In the genomic region with DNA sequence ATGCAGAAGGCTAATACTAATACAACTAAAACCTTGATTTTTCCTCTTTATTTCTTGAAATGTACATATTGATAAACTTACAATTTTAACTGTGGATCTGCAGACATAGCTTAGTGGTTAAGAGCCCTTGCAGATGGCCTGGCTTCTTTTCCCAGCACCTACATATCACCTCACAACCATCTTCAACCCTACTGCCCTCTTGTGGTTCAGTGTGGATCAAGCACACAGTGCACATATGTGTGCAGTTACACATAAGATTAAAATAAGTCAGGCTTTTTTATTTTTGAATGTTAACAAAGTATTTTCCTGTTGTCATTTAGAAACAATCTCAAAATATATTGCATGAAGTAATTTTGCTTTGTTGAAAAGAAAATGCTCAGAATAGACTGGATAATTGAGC, we compare ENCODE assay signal across 13 mouse cellular contexts.
A peak's percentile ranks its signal among the peaks of the same experiment; 100 is the strongest.
DNase-seq lines count a peak whose midpoint lies in the region; TF ChIP-seq lines count a peak whose summit lies in the region.
"Had no signal": no experiment of that assay in that cellular context is flagged by ENCODE, and none has a peak within 500 bp of the region (broad histone marks: within the 10 kb centered on the region; RNA-seq: fewer than 3 reads in every experiment).

No protein-coding gene starts in this region.

- no peak overlapping the region for H3K27ac ChIP-seq in layer of hippocampus, adult 2 months
- H3K27ac ChIP-seq: intestine, embryonic 15.5 days had no signal

- DNase-seq in layer of hippocampus, adult 2 months (ENCODE audit: low spot score in 2 of 2): no peak
- no peak for DNase-seq in layer of hippocampus, adult 18-20 months (ENCODE audit: low spot score in 2 of 2)
- DNase-seq in MEL-GATA-1-ER (ENCODE audit: extremely low read depth, low read depth) (peak; percentile 42), MN1 (ENCODE audit: low spot score) (no peak)
- DNase-seq in forelimb bud, embryonic 11.5 days (ENCODE audit: low read depth, low spot score): peak; percentile 1
- peak; percentile 16 for DNase-seq in retina, embryonic 14.5 days (ENCODE audit: low spot score)
- no peak for DNase-seq in heart, adult 9 months (ENCODE audit: low spot score in 2 of 2)
- no peak for DNase-seq in right cerebral cortex, postnatal 10 days (ENCODE audit: low spot score in 2 of 2)
- DNase-seq: cerebellum, adult 8-10 months; gastrocnemius, postnatal 36 days; spleen, adult 18-20 months had no signal

- TF ChIP-seq CTCF in layer of hippocampus, adult 2 months (conservative IDR thresholded peaks at IDR 0.05): peak; percentile 67

- no peak overlapping the region for H3K4me3 ChIP-seq in layer of hippocampus, adult 2 months
- H3K4me3 ChIP-seq: intestine, embryonic 15.5 days; megakaryocyte, embryonic 14.5 days had no signal

Comparison
In these comparisons a context has a peak if more than half of its experiments do, and no peak if none do; other contexts are left out.
1. DNase-seq: peak in MEL-GATA-1-ER (single experiment), forelimb bud, embryonic 11.5 days (single experiment) and retina, embryonic 14.5 days (single experiment); none in layer of hippocampus, adult 2 months (0 of 2), layer of hippocampus, adult 18-20 months (0 of 2), heart, adult 9 months (0 of 2), MN1 (single experiment) and right cerebral cortex, postnatal 10 days (0 of 2).